Mouse (Mus musculus) heart, embryonic 14.5 days (tissue): ENCODE measurements at regions not wholly inside any gene's neighbourhood (a gene's known extent, or its start where the extent isn't known, plus 50 kb on each side); places are given as distances from the start of the nearest gene placed in this dataset.

Experiments
- ATAC-seq: fragments of 200-750 bp; cut with Nextera tagmentation; 2 replicates; pipeline ENCODE4 v1.8.0; 2017; ENCODE audit warnings: low read depth, moderate TSS enrichment; ENCODE audit not compliant: insufficient number of reproducible peaks, insufficient read depth, low FRiP score
- H3K27ac ChIP-seq, 2 experiments: fragments of 200-500 bp in 1 of 2; fragments of 300-500 bp in 1 of 2; sonication (generic) in 1 of 2; replicated peaks in 1 of 2; 2 replicates each; pipeline ENCODE4 v1.5.1; 2012 to 2014; ENCODE audit warnings: low read depth in 2 of 2, low read length in 2 of 2, control low read depth in 1 of 2, mild to moderate bottlenecking in 1 of 2, mixed read lengths in 1 of 2; ENCODE audit not compliant: control insufficient read depth in 1 of 2, insufficient read depth in 1 of 2
- H3K27me3 ChIP-seq: fragments of 300-500 bp; sonication (generic); 2 replicates; pipeline ENCODE4 v1.6.1; 2014; ENCODE audit warnings: mild to moderate bottlenecking, low read length, control low read depth; ENCODE audit not compliant: control insufficient read depth, insufficient read depth
- H3K36me3 ChIP-seq: fragments of 300-500 bp; sonication (generic); 2 replicates; pipeline ENCODE4 v1.6.1; 2014; ENCODE audit warnings: mild to moderate bottlenecking, control low read depth, low read length, mixed read lengths; ENCODE audit not compliant: control insufficient read depth, insufficient read depth
- H3K4me1 ChIP-seq, 2 experiments: fragments of 200-500 bp in 1 of 2; fragments of 300-500 bp in 1 of 2; sonication (generic) in 1 of 2; 2 replicates each; pipeline ENCODE4 v1.6.1; 2012 to 2014; ENCODE audit warnings: low read length in 2 of 2, control low read depth in 1 of 2, mixed read lengths in 1 of 2; ENCODE audit not compliant: control insufficient read depth in 2 of 2, insufficient read depth in 2 of 2
- H3K4me2 ChIP-seq: fragments of 300-500 bp; sonication (generic); 2 replicates; pipeline ENCODE4 v1.6.1; 2014; ENCODE audit warnings: mild to moderate bottlenecking, low read length
- H3K4me3 ChIP-seq, 2 experiments: fragments of 200-500 bp in 1 of 2; fragments of 300-500 bp in 1 of 2; sonication (generic) in 1 of 2; 2 replicates each; pipeline ENCODE4 v1.5.1; 2012 to 2014; ENCODE audit warnings: low read length in 2 of 2, mild to moderate bottlenecking in 2 of 2, control low read depth in 1 of 2, low read depth in 1 of 2, moderate library complexity in 1 of 2; ENCODE audit not compliant: control insufficient read depth in 1 of 2, insufficient read depth in 1 of 2
- H3K9ac ChIP-seq: fragments of 300-500 bp; sonication (generic); 2 replicates; pipeline ENCODE4 v1.6.1; 2014; ENCODE audit warnings: mild to moderate bottlenecking, low read length
- H3K9me3 ChIP-seq: fragments of 300-500 bp; sonication (generic); 2 replicates; pipeline ENCODE4 v1.6.1; 2016; ENCODE audit warnings: low read length, control low read depth; ENCODE audit not compliant: control insufficient read depth
- WGBS: fragments of 180-500 bp; shearing (Covaris S2); extraction: QIAGEN DNeasy Blood & Tissue Kit; methylation state at CpG from one replicate; pipeline ENCODE4 v1.1.7; 2014; 5-methylcytosine and 5-hydroxymethylcytosine counted together

GRCm38 (mm10) chr12:39371480-39372245 is 592.5 kb downstream of the Etv1 start:
- Histone ChIP-seq H3K4me1 (no peaks in the 10 kb centered on the region), H3K27ac (no peak overlapping the region), H3K27me3 (no peaks in the 10 kb centered on the region), H3K36me3 (no peaks in the 10 kb centered on the region), H3K9ac (no peak overlapping the region), H3K4me2 (no peak overlapping the region), H3K9me3 (no peaks in the 10 kb centered on the region), H3K4me3 (no peak overlapping the region)
- ATAC-seq: no peak

GRCm38 (mm10) chr12:39373721-39374120 is 594.5 kb downstream of the Etv1 start:
- 87% methylated on average over 1 of the region's 1 CpGs for WGBS
- H3K27me3 ChIP-seq: no peaks in the 10 kb centered on the region
- H3K9ac ChIP-seq: no peak overlapping the region
- H3K27ac ChIP-seq: no peak overlapping the region
- no peaks in the 10 kb centered on the region for H3K9me3 ChIP-seq
- H3K4me2 ChIP-seq: no peak overlapping the region
- no peak overlapping the region for H3K4me3 ChIP-seq
- no peaks in the 10 kb centered on the region for H3K36me3 ChIP-seq
- H3K4me1 ChIP-seq: no peaks in the 10 kb centered on the region
- ATAC-seq: no peak
